Mouse (Mus musculus): ENCODE measurements at regions not wholly inside any gene's neighbourhood (a gene's known extent, or its start where the extent isn't known, plus 50 kb on each side); places are given as distances from the start of the nearest gene placed in this dataset.

DNA sequence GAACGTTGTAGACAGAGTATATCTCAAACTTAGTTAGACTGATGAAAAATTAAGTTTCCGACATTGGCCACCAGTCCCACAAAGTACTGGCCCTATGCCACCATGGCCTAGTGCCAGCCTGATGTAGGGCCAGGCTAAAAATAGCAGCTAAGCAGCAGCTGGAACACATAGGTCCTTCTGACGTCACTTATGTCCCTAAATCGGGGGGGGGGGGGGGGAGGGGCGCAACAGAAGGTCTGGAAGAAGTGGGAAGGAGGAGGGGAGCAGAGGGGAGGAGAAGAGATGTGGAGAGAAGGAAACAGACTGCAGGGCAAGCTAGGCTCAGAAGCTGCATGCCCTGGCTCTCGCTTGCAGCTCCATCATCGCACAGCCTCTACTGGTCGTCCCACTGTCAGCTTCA is 164.7 kb upstream of the Smim15 start:
- no peaks in the 10 kb centered on the region; a peak in 1 of 4 replicates for H3K4me1 ChIP-seq (ENCODE audit: control insufficient read depth in 1 of 2, insufficient read depth in 2 of 2, low read length in 2 of 2)
- H3K9me3 ChIP-seq (replicated peaks; ENCODE audit: insufficient read depth, low read length): no peaks in the 10 kb centered on the region
- no peak overlapping the region for H3K27ac ChIP-seq (ENCODE audit: control insufficient read depth, low read depth, low read length)
- H3K27me3 ChIP-seq (ENCODE audit: control insufficient read depth in 1 of 2, insufficient read depth in 2 of 2, low read length in 2 of 2): no peaks in the 10 kb centered on the region
- H3K36me3 ChIP-seq (ENCODE audit: control insufficient read depth in 1 of 2, insufficient read depth in 2 of 2, low read length in 2 of 2): no peaks in the 10 kb centered on the region
- TF ChIP-seq ETS1 (IDR thresholded peaks at IDR 0.05; ENCODE audit: low read depth, low read length): 0 out of 2 replicates have a peak, but pooled peaks have one; percentile 20
- peak; percentile 48; the same call in 1 of the 2 replicates for TF ChIP-seq MEF2A (IDR thresholded peaks at IDR 0.05; ENCODE audit: extremely low read depth, insufficient replicate concordance, low read depth, low read length, poor library complexity, severe bottlenecking)
- TF ChIP-seq ZKSCAN1 (IDR thresholded peaks at IDR 0.05; ENCODE audit: low read depth, low read length): no peak
- TF ChIP-seq CHD1 (IDR thresholded peaks at IDR 0.05; ENCODE audit: low read depth, low read length): no peak
- H3K79me2 ChIP-seq (ENCODE audit: control insufficient read depth, insufficient read depth, low read length, poor library complexity): peaks cover 5% of the 10 kb centered on the region; the same call in 1 of the 2 replicates
- DNase-seq (ENCODE audit: low read depth, low spot score): peak; percentile 24
- H3K9ac ChIP-seq (ENCODE audit: control insufficient read depth, low read depth, low read length, poor library complexity, severe bottlenecking): no peak overlapping the region
- no peak overlapping the region for H3K4me3 ChIP-seq (ENCODE audit: control insufficient read depth in 1 of 2, insufficient read depth in 1 of 2, low read depth in 2 of 2, low read length in 2 of 2)

DNA sequence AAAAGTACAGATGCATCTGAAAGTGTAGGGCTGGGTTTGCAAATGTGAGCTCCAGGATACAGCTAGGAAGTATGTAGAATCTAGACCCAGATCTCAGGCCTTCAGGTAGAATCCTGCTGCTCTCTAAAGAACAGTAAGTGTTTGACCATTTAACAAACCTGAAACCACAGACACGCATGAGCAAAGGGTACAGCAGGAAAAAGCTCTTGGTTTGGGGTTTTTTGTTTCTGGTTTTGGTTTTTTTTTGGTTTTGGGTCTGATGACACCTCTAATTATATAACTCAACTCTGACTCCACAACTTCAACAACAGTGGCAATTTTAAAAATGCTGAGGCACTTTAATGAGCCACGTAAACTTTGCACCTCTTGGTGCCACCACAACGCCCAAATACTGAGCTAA is 165.3 kb upstream of the Smim15 start:
- no peak for TF ChIP-seq TCF12 (IDR thresholded peaks at IDR 0.05; ENCODE audit: low read depth, low read length)
- no peak for TF ChIP-seq JUND (IDR thresholded peaks at IDR 0.05; ENCODE audit: low read depth, low read length)
- no peak for TF ChIP-seq HCFC1 (IDR thresholded peaks at IDR 0.05; ENCODE audit: low read depth, low read length)
- no peak for TF ChIP-seq NELFE (IDR thresholded peaks at IDR 0.05; ENCODE audit: low read depth, low read length)
- no peak for TF ChIP-seq NRF1 (IDR thresholded peaks at IDR 0.05; ENCODE audit: insufficient read depth, low read depth, low read length, poor library complexity, severe bottlenecking)
- no peak for TF ChIP-seq MAFK (IDR thresholded peaks at IDR 0.05; ENCODE audit: borderline replicate concordance, low read depth, low read length)
- no peak for TF ChIP-seq RCOR1 (IDR thresholded peaks at IDR 0.05; ENCODE audit: low read depth, low read length)
- TF ChIP-seq USF1 (IDR thresholded peaks at IDR 0.05; ENCODE audit: low read depth, low read length): no peak
- no peak for TF ChIP-seq ETS1 (IDR thresholded peaks at IDR 0.05; ENCODE audit: low read depth, low read length)
- TF ChIP-seq TAL1 (IDR thresholded peaks at IDR 0.05; ENCODE audit: low read length): no peak
- no peak for TF ChIP-seq GABPA (IDR thresholded peaks at IDR 0.05; ENCODE audit: low read depth, low read length)
- no peak for TF ChIP-seq MEF2A (IDR thresholded peaks at IDR 0.05; ENCODE audit: extremely low read depth, insufficient replicate concordance, low read depth, low read length, poor library complexity, severe bottlenecking)
- TF ChIP-seq USF2 (IDR thresholded peaks at IDR 0.05; ENCODE audit: borderline replicate concordance in 1 of 2, insufficient read depth in 1 of 2, low read depth in 1 of 2, low read length in 2 of 2): no peak
- no peak for TF ChIP-seq MAZ (IDR thresholded peaks at IDR 0.05; ENCODE audit: low read depth, low read length)
- TF ChIP-seq TBP (IDR thresholded peaks at IDR 0.05; ENCODE audit: low read depth, low read length): no peak
- TF ChIP-seq MXI1 (IDR thresholded peaks at IDR 0.05; ENCODE audit: low read depth, low read length): no peak
- no peaks in the 10 kb centered on the region for H3K9me3 ChIP-seq (replicated peaks; ENCODE audit: insufficient read depth, low read length)
- no peak overlapping the region for H3K27ac ChIP-seq (ENCODE audit: control insufficient read depth, low read depth, low read length)
- no peak overlapping the region for H3K9ac ChIP-seq (ENCODE audit: control insufficient read depth, low read depth, low read length, poor library complexity, severe bottlenecking)
- H3K27me3 ChIP-seq (ENCODE audit: control insufficient read depth in 1 of 2, insufficient read depth in 2 of 2, low read length in 2 of 2): no peaks in the 10 kb centered on the region
- DNase-seq (ENCODE audit: low read depth, low spot score): no peak
- H3K36me3 ChIP-seq (ENCODE audit: control insufficient read depth in 1 of 2, insufficient read depth in 2 of 2, low read length in 2 of 2): no peaks in the 10 kb centered on the region
- no peak overlapping the region for H3K4me3 ChIP-seq (ENCODE audit: control insufficient read depth in 1 of 2, insufficient read depth in 1 of 2, low read depth in 2 of 2, low read length in 2 of 2)
- peaks cover 5% of the 10 kb centered on the region; the same call in 1 of the 2 replicates for H3K79me2 ChIP-seq (ENCODE audit: control insufficient read depth, insufficient read depth, low read length, poor library complexity)
- H3K4me1 ChIP-seq (ENCODE audit: control insufficient read depth in 1 of 2, insufficient read depth in 2 of 2, low read length in 2 of 2): no peaks in the 10 kb centered on the region; a peak in 1 of 4 replicates
